Mouse (Mus musculus) olfactory bulb, adult 2 months (tissue): ENCODE data around the gene Cldn18.

Experiments used
- CTCF ChIP-seq: fragments of 200-500 bp; IDR thresholded peaks from 2 replicates; pipeline ENCODE4 v1.5.1; 2012; ENCODE audit warnings: low read depth, mild to moderate bottlenecking, low read length, moderate library complexity; ENCODE audit not compliant: insufficient read depth
- POLR2A ChIP-seq: fragments of 200-500 bp; IDR thresholded peaks from 2 replicates; pipeline ENCODE4 v1.6.1; 2012; ENCODE audit warnings: mild to moderate bottlenecking, low read depth, low read length, moderate library complexity; ENCODE audit not compliant: insufficient read depth

- no peak for TF ChIP-seq POLR2A
- TF ChIP-seq CTCF = no peak
Observed at GRCm38 (mm10) chr9:99748279-99748678, 31.2 kb upstream of the Cldn18 start.
